ENCODE assay signal across 8 mouse cellular contexts in genomic region chr13:42303180-42303929, GRCm38 (mm10). TPM values are rescaled to one million over a fixed set of nuclear protein-coding genes. Genes with fewer than 3 reads are reported as not detected.
DNase-seq lines count a peak whose midpoint lies in the region; ATAC-seq and TF ChIP-seq lines count a peak whose summit lies in the region.

No protein-coding gene starts in this region.

- H3K27ac ChIP-seq in neural tube, embryonic 13.5 days (replicated peaks), result no peak overlapping the region
- H3K27ac ChIP-seq in heart, embryonic 12.5 days (ENCODE audit: poor library complexity, severe bottlenecking), result no peak overlapping the region; the same call in 1 of the 2 replicates
- no peak overlapping the region for H3K27ac ChIP-seq in kidney, postnatal 0 days

- H3K4me3 ChIP-seq in neural tube, embryonic 13.5 days, result peak overlapping the region; percentile 43; the same call in 1 of the 2 replicates
- peak overlapping the region; percentile 51 for H3K4me3 ChIP-seq in heart, embryonic 12.5 days
- peak overlapping the region; percentile 41; the same call in 1 of the 2 replicates for H3K4me3 ChIP-seq in kidney, postnatal 0 days (replicated peaks; ENCODE audit: low read depth, low read length)

- no peak overlapping the region for H3K9ac ChIP-seq in neural tube, embryonic 13.5 days
- peak overlapping the region; percentile 68 for H3K9ac ChIP-seq in heart, embryonic 12.5 days
- H3K9ac ChIP-seq in kidney, postnatal 0 days (ENCODE audit: low read depth, low read length), result no peak overlapping the region

- peaks cover 54% of the 10 kb centered on the region for H3K27me3 ChIP-seq in neural tube, embryonic 13.5 days
- no peaks in the 10 kb centered on the region for H3K27me3 ChIP-seq in heart, embryonic 12.5 days (replicated peaks)
- no peaks in the 10 kb centered on the region for H3K27me3 ChIP-seq in kidney, postnatal 0 days (ENCODE audit: insufficient read depth, low read length)

- H3K4me1 ChIP-seq in neural tube, embryonic 13.5 days (replicated peaks), result peaks cover 23% of the 10 kb centered on the region
- H3K4me1 ChIP-seq in heart, embryonic 12.5 days (replicated peaks), result peaks cover 41% of the 10 kb centered on the region
- 0 out of 2 replicates have a peak, but pooled peaks cover 8% of the 10 kb centered on the region for H3K4me1 ChIP-seq in kidney, postnatal 0 days (replicated peaks; ENCODE audit: insufficient read depth, low read length)

- peak; percentile 62 for TF ChIP-seq CTCF in kidney, postnatal 0 days (IDR thresholded peaks at IDR 0.05; ENCODE audit: low read depth)

- ATAC-seq in neural tube, embryonic 13.5 days (ENCODE audit: low read depth), result no peak
- ATAC-seq in heart, embryonic 12.5 days (ENCODE audit: insufficient number of reproducible peaks, low FRiP score), result peak; percentile 26; the same call in 1 of the 2 replicates
- no peak for ATAC-seq in kidney, postnatal 0 days (replicated peaks; ENCODE audit: low FRiP score, low read depth)
- ATAC-seq in erythroid progenitor cell, adult 5-6 weeks (replicated peaks; ENCODE audit: low FRiP score, poor library complexity, severe bottlenecking), result no peak

- H3K36me3 ChIP-seq in neural tube, embryonic 13.5 days, result no peaks in the 10 kb centered on the region
- H3K36me3 ChIP-seq in heart, embryonic 12.5 days, result peaks cover 27% of the 10 kb centered on the region
- H3K36me3 ChIP-seq in kidney, postnatal 0 days (ENCODE audit: insufficient read depth, low read length), result no peaks in the 10 kb centered on the region

- peak overlapping the region; percentile 9 for H3K4me2 ChIP-seq in neural tube, embryonic 13.5 days
- H3K4me2 ChIP-seq in heart, embryonic 12.5 days, result peak overlapping the region; percentile 72
- peak overlapping the region; percentile 78 for H3K4me2 ChIP-seq in kidney, postnatal 0 days (ENCODE audit: low read length)

- no peaks in the 10 kb centered on the region for H3K9me3 ChIP-seq in neural tube, embryonic 13.5 days
- H3K9me3 ChIP-seq in heart, embryonic 12.5 days (replicated peaks), result no peaks in the 10 kb centered on the region
- H3K9me3 ChIP-seq in kidney, postnatal 0 days (replicated peaks; ENCODE audit: low read length), result no peaks in the 10 kb centered on the region

- 40% methylated on average over 11 of the region's 11 CpGs for WGBS in neural tube, embryonic 13.5 days
- WGBS in heart, embryonic 12.5 days, result 37% methylated on average over 11 of the region's 11 CpGs
- 34% methylated on average over 11 of the region's 11 CpGs for WGBS in kidney, postnatal 0 days

- DNase-seq in neural tube, embryonic 10.5 days (ENCODE audit: extremely low spot score, low spot score), result no peak
- DNase-seq in kidney, postnatal 0 days (ENCODE audit: low spot score), result no peak
- peak; percentile 28 for DNase-seq in retina, embryonic 14.5 days (ENCODE audit: low spot score)
- no peak for DNase-seq in frontal cortex, postnatal 36 days (ENCODE audit: low spot score in 2 of 2)
- no peak for DNase-seq in right cerebral cortex, adult 18-20 months

RNA-seq across cellular contexts. Expression of gene Edn1, which starts 2.1 kb away (rescaled TPM):
- 2.6 and 3.0 TPM in 2 replicates for polyA plus RNA-seq in neural tube, embryonic 13.5 days (2015; fragmentation: Nextera tagmentation; extraction: Ambion mirVana)
- polyA plus RNA-seq in heart, embryonic 12.5 days (2016; fragmentation: Nextera tagmentation; extraction: Ambion mirVana), result 9.1 and 9.6 TPM in 2 replicates
- 4.3 and 4.5 TPM in 2 replicates for polyA plus RNA-seq in kidney, postnatal 0 days (2015; fragmentation: Nextera tagmentation; extraction: Ambion mirVana)
- total RNA-seq in erythroid progenitor cell, adult 5-6 weeks (2015; ENCODE audit: low replicate concordance), result not detected in 2 replicates
- total RNA-seq in erythroid progenitor cell, adult 5-6 weeks (2017; ENCODE audit: low replicate concordance), result not detected in 2 replicates

Comparison
In these comparisons a context has a peak if more than half of its experiments do, and no peak if none do; other contexts are left out.
1. H3K4me2 ChIP-seq: peak in every context shown above with its lines; median percentile 78 in kidney, postnatal 0 days; 72 in heart, embryonic 12.5 days; 9 in neural tube, embryonic 13.5 days.